Mouse (Mus musculus): ENCODE data around the gene Rassf5. TPM values are rescaled to one million over a fixed set of nuclear protein-coding genes. Genes with fewer than 3 reads are reported as not detected.

Rassf5 gene
- polyA plus RNA-seq, 1 experiment = 2.3 TPM

GRCm38 (mm10) chr1:131174299-131174861 lies 70.7 kb downstream of the Rassf5 start:
- Histone ChIP-seq H3K27me3 (ENCODE audit: control insufficient read depth, insufficient read depth, insufficient read length) (no peaks in the 10 kb centered on the region), H3K4me3 (ENCODE audit: insufficient read depth, poor library complexity, severe bottlenecking) (no peak overlapping the region), H3K79me3 (ENCODE audit: low read depth) (no peaks in the 10 kb centered on the region), H3K79me2 (ENCODE audit: control insufficient read depth, insufficient read depth) (no peaks in the 10 kb centered on the region), H3ac (ENCODE audit: control insufficient read depth, insufficient read length, low read depth) (no peak overlapping the region), H3K36me3 (ENCODE audit: control insufficient read depth, insufficient read depth) (peaks cover 67% of the 10 kb centered on the region)
- no peak for TF ChIP-seq USF1 (IDR thresholded peaks at IDR 0.05; ENCODE audit: low read depth)
- TF ChIP-seq MYOG (IDR thresholded peaks at IDR 0.05; ENCODE audit: control insufficient read depth, extremely low read depth, insufficient read length) = no peak
- TF ChIP-seq CEBPB (IDR thresholded peaks at IDR 0.05; ENCODE audit: low read depth) = no peak
- no peak for TF ChIP-seq FOSL1 (IDR thresholded peaks at IDR 0.05; ENCODE audit: insufficient read depth, low read length, poor library complexity, severe bottlenecking)
- TF ChIP-seq CTCF (IDR thresholded peaks at IDR 0.05; ENCODE audit: control insufficient read depth, insufficient read depth, insufficient read length) = no peak
- TF ChIP-seq MYOD1 (IDR thresholded peaks at IDR 0.05; ENCODE audit: control insufficient read depth, insufficient read length, low read depth) = no peak
- TF ChIP-seq MAX (IDR thresholded peaks at IDR 0.05) = no peak

GRCm38 (mm10) chr1:131173809-131174208 lies 71.2 kb downstream of the Rassf5 start:
- no peak for TF ChIP-seq CTCF (IDR thresholded peaks at IDR 0.05; ENCODE audit: control insufficient read depth, insufficient read depth, insufficient read length)
- no peak for TF ChIP-seq FOSL1 (IDR thresholded peaks at IDR 0.05; ENCODE audit: insufficient read depth, low read length, poor library complexity, severe bottlenecking)
- TF ChIP-seq MYOD1 (IDR thresholded peaks at IDR 0.05; ENCODE audit: control insufficient read depth, insufficient read length, low read depth) = no peak
- TF ChIP-seq USF1 (IDR thresholded peaks at IDR 0.05; ENCODE audit: low read depth) = no peak
- TF ChIP-seq MAX (IDR thresholded peaks at IDR 0.05) = no peak
- TF ChIP-seq CEBPB (IDR thresholded peaks at IDR 0.05; ENCODE audit: low read depth) = no peak
- TF ChIP-seq MYOG (IDR thresholded peaks at IDR 0.05; ENCODE audit: control insufficient read depth, extremely low read depth, insufficient read length) = no peak
- H3K79me2 ChIP-seq (ENCODE audit: control insufficient read depth, insufficient read depth) = no peaks in the 10 kb centered on the region
- H3K4me3 ChIP-seq (ENCODE audit: insufficient read depth, poor library complexity, severe bottlenecking) = no peak overlapping the region

GRCm38 (mm10) chr1:131173001-131173400 lies 72.1 kb downstream of the Rassf5 start:
- H3K79me3 ChIP-seq (ENCODE audit: low read depth) = no peaks in the 10 kb centered on the region
- no peaks in the 10 kb centered on the region for H3K79me2 ChIP-seq (ENCODE audit: control insufficient read depth, insufficient read depth)
- H3K4me3 ChIP-seq (ENCODE audit: insufficient read depth, poor library complexity, severe bottlenecking) = no peak overlapping the region
- peaks cover 69% of the 10 kb centered on the region for H3K36me3 ChIP-seq (ENCODE audit: control insufficient read depth, insufficient read depth)
- no peak for TF ChIP-seq MYOD1 (IDR thresholded peaks at IDR 0.05; ENCODE audit: control insufficient read depth, insufficient read length, low read depth)
- no peak for TF ChIP-seq MAX (IDR thresholded peaks at IDR 0.05)
- no peak for TF ChIP-seq USF1 (IDR thresholded peaks at IDR 0.05; ENCODE audit: low read depth)
- no peak for TF ChIP-seq CTCF (IDR thresholded peaks at IDR 0.05; ENCODE audit: control insufficient read depth, insufficient read depth, insufficient read length)
- no peak for TF ChIP-seq FOSL1 (IDR thresholded peaks at IDR 0.05; ENCODE audit: insufficient read depth, low read length, poor library complexity, severe bottlenecking)
- no peak for TF ChIP-seq MYOG (IDR thresholded peaks at IDR 0.05; ENCODE audit: control insufficient read depth, extremely low read depth, insufficient read length)
- TF ChIP-seq CEBPB (IDR thresholded peaks at IDR 0.05; ENCODE audit: low read depth) = no peak
- no peak overlapping the region for H3ac ChIP-seq (ENCODE audit: control insufficient read depth, insufficient read length, low read depth)
- H3K27me3 ChIP-seq (ENCODE audit: control insufficient read depth, insufficient read depth, insufficient read length) = no peaks in the 10 kb centered on the region

More at GRCm38 (mm10) chr1:131173809-131174208, 71.2 kb downstream of the Rassf5 start:
- H3K79me3 ChIP-seq (ENCODE audit: low read depth) = no peaks in the 10 kb centered on the region
- H3K27me3 ChIP-seq (ENCODE audit: control insufficient read depth, insufficient read depth, insufficient read length) = no peaks in the 10 kb centered on the region
- no peak overlapping the region for H3ac ChIP-seq (ENCODE audit: control insufficient read depth, insufficient read length, low read depth)
- peaks cover 67% of the 10 kb centered on the region for H3K36me3 ChIP-seq (ENCODE audit: control insufficient read depth, insufficient read depth)

- Histone ChIP-seq H3K4me3 (ENCODE audit: insufficient read depth, poor library complexity, severe bottlenecking) (no peak overlapping the region), H3K79me2 (ENCODE audit: control insufficient read depth, insufficient read depth) (no peaks in the 10 kb centered on the region), H3K79me3 (ENCODE audit: low read depth) (no peaks in the 10 kb centered on the region), H3ac (ENCODE audit: control insufficient read depth, insufficient read length, low read depth) (no peak overlapping the region), H3K27me3 (ENCODE audit: control insufficient read depth, insufficient read depth, insufficient read length) (no peaks in the 10 kb centered on the region), H3K36me3 (ENCODE audit: control insufficient read depth, insufficient read depth) (peaks cover 74% of the 10 kb centered on the region)
- TF ChIP-seq CEBPB (IDR thresholded peaks at IDR 0.05; ENCODE audit: low read depth) (no peak), MYOG (IDR thresholded peaks at IDR 0.05; ENCODE audit: control insufficient read depth, extremely low read depth, insufficient read length) (no peak), USF1 (IDR thresholded peaks at IDR 0.05; ENCODE audit: low read depth) (no peak), MYOD1 (IDR thresholded peaks at IDR 0.05; ENCODE audit: control insufficient read depth, insufficient read length, low read depth) (no peak), CTCF (IDR thresholded peaks at IDR 0.05; ENCODE audit: control insufficient read depth, insufficient read depth, insufficient read length) (no peak), FOSL1 (IDR thresholded peaks at IDR 0.05; ENCODE audit: insufficient read depth, low read length, poor library complexity, severe bottlenecking) (no peak), MAX (IDR thresholded peaks at IDR 0.05) (no peak)
These were observed 77.4 kb downstream of the Rassf5 start for GRCm38 (mm10) chr1:131167612-131168011.

GRCm38 (mm10) chr1:131164427-131164826 lies 80.6 kb downstream of the Rassf5 start:
- H3K4me3 ChIP-seq (ENCODE audit: insufficient read depth, poor library complexity, severe bottlenecking) = no peak overlapping the region
- H3K27me3 ChIP-seq (ENCODE audit: control insufficient read depth, insufficient read depth, insufficient read length) = no peaks in the 10 kb centered on the region
- no peak for TF ChIP-seq USF1 (IDR thresholded peaks at IDR 0.05; ENCODE audit: low read depth)
- no peak for TF ChIP-seq FOSL1 (IDR thresholded peaks at IDR 0.05; ENCODE audit: insufficient read depth, low read length, poor library complexity, severe bottlenecking)
- TF ChIP-seq MYOG (IDR thresholded peaks at IDR 0.05; ENCODE audit: control insufficient read depth, extremely low read depth, insufficient read length) = no peak
- TF ChIP-seq MYOD1 (IDR thresholded peaks at IDR 0.05; ENCODE audit: control insufficient read depth, insufficient read length, low read depth) = no peak
- TF ChIP-seq CEBPB (IDR thresholded peaks at IDR 0.05; ENCODE audit: low read depth) = no peak
- TF ChIP-seq CTCF (IDR thresholded peaks at IDR 0.05; ENCODE audit: control insufficient read depth, insufficient read depth, insufficient read length) = no peak
- no peak for TF ChIP-seq MAX (IDR thresholded peaks at IDR 0.05)
- H3K36me3 ChIP-seq (ENCODE audit: control insufficient read depth, insufficient read depth) = peaks cover 64% of the 10 kb centered on the region
- H3K79me2 ChIP-seq (ENCODE audit: control insufficient read depth, insufficient read depth) = no peaks in the 10 kb centered on the region
- no peak overlapping the region for H3ac ChIP-seq (ENCODE audit: control insufficient read depth, insufficient read length, low read depth)
- no peaks in the 10 kb centered on the region for H3K79me3 ChIP-seq (ENCODE audit: low read depth)

Data from C2C12 (cell line).